Mouse (Mus musculus): Measurements from ENCODE around the gene Enah.
A peak's percentile ranks its signal among the peaks of the same experiment; 100 is the strongest.

The Enah gene

GRCm38 (mm10) chr1:181958392-181958791 lies 61.4 kb downstream of the Enah start:
- no peak for DNase-seq (ENCODE audit: low spot score)

DNA sequence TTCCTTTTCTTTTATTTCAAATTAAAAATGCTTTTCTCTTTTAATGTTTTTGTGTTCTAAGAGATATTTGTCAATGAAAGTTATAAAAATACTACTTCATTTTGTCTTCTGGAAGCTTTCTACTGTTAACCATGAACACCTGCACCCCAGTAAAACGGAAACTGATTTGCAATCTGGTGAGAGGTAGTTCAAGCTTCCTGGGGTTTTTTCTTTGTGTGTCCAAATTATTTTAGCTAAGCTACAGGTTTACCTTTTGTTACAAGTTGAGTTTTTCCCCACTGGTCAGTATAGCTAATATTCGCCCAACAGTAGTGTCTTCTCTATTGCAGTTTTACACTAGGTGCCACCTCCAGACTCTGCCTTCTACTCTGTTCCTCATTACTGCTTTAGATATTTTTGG lies 62.1 kb downstream of the Enah start:
- DNase-seq (ENCODE audit: low spot score): no peak

DNA sequence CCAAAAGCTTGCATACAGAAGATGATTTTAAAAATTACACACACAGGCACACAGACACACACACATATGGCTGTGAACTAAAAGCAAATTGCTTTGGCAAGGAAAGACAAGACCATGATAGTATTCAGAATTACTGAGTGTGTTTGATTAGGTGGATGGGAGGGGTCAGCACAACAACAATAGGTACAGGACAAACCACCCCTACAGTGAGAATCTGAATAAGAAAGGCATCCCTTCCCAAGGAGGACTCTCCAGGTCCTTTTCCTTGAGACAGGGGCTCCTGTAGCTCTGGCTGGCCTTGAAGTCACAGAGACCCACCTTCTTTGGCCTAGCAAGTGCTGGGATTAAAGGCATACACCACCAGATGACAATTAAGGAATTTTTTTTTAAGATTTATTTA lies 66.2 kb downstream of the Enah start:
- DNase-seq (ENCODE audit: low spot score): no peak

DNA sequence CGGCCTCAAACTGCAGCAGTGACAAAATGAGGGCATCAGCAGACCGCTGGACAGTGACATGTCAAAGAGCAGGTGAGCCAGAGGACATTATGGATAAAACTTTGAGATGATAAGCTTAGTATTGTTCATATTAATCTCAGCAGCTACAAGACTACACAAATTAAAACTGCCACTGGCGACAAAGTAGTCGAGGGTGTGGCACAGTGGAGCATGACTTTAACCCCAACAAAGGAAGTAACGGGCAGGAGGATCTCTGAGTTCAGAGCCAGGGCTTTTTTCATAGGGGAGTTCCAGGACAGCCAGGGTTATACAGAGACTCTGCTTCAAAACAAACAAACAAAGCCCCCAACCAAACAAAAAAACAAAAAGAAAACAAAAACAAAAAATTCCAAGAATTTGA lies 68.5 kb downstream of the Enah start:
- no peak for DNase-seq (ENCODE audit: low spot score)

- DNase-seq (ENCODE audit: low spot score): no peak
These were observed 69.1 kb downstream of the Enah start for GRCm38 (mm10) chr1:181950721-181951120.

GRCm38 (mm10) chr1:181948191-181948590 lies 71.6 kb downstream of the Enah start:
- no peak for DNase-seq (ENCODE audit: low spot score)

DNA sequence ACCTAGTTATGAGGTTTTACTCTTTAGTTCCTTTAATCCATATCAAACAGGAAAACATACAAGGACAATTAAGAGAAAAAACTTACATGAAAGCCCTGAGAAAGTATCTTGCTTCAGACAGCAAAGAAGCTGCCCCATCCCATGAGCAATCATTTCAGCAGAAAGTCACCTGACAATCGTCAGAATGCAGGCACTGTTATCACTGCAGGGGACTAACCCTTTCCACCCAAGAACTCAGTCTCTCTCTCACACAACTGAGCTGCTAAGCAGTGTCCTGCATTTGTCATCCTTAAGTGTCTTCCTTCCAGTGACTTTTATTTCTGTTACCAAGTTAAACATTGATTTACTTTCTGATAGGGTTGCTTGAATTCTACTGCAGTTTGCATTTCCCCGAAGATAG lies 82.7 kb downstream of the Enah start:
- no peak for DNase-seq (ENCODE audit: low spot score)

- no peak for DNase-seq (ENCODE audit: low spot score)
These were observed 91.4 kb downstream of the Enah start for GRCm38 (mm10) chr1:181928388-181928787.

- DNase-seq (ENCODE audit: low spot score): no peak
These were observed 96.4 kb downstream of the Enah start for GRCm38 (mm10) chr1:181923384-181923783.

- no peak for DNase-seq (ENCODE audit: low spot score)
These were observed 98.0 kb downstream of the Enah start for GRCm38 (mm10) chr1:181921580-181922494.

- no peak for DNase-seq (ENCODE audit: low spot score)
These were observed 107.9 kb downstream of the Enah start for GRCm38 (mm10) chr1:181911841-181912240.

- no peak for DNase-seq (ENCODE audit: low spot score)
These were observed 118.0 kb downstream of the Enah start for GRCm38 (mm10) chr1:181901706-181902373.

DNA sequence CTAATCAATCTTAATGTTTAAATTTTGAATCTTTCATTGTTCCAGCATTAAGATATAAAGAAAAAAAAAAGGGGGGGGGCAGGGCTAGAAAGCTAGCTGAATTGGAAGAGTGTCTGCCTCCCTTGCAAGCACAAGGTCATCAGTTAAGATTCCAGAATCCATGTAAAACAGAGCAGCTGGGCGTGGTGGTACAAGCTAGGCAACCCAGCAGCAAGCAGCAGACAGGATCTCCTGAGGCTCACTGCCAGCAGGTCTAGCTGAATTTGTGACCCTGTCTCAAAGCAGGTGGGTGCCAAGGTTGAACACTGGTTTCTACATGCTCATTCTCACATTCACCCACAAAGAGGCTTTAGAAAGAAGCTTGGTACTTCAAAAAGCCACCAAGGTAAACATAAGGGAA lies 118.9 kb downstream of the Enah start:
- DNase-seq (ENCODE audit: low spot score): no peak

GRCm38 (mm10) chr1:181898961-181899360 lies 120.8 kb downstream of the Enah start:
- no peak for DNase-seq (ENCODE audit: low spot score)

- DNase-seq (ENCODE audit: low spot score): no peak
These were observed 122.8 kb downstream of the Enah start for GRCm38 (mm10) chr1:181896991-181897390.

- no peak for DNase-seq (ENCODE audit: low spot score)
These were observed 126.1 kb downstream of the Enah start for GRCm38 (mm10) chr1:181893721-181894120.

DNA sequence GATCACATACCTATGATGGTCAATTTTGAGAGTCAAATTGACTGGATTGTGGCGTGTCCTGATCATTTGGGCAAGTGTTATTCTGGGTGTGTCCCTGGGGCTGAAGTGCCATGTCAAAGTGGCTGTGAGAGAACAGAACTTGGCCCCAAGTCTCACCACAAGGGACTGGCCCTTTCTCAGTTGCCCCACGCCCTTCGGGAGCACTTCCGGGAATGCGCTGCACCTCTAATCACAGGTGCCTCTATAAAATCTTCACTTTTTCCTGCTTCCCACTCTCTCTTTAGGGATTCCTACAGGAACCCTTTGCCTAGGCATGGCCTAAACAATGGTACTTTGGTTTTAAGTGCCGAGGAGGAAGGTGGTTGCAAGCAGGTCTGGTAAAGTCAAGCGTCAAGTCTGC lies 130.1 kb downstream of the Enah start:
- DNase-seq (ENCODE audit: low spot score): no peak

GRCm38 (mm10) chr1:181888801-181889200 lies 131.0 kb downstream of the Enah start:
- peak; percentile 97 for DNase-seq (ENCODE audit: low spot score)

GRCm38 (mm10) chr1:181881532-181881931 lies 138.3 kb downstream of the Enah start:
- DNase-seq (ENCODE audit: low spot score): peak; percentile 38

DNA sequence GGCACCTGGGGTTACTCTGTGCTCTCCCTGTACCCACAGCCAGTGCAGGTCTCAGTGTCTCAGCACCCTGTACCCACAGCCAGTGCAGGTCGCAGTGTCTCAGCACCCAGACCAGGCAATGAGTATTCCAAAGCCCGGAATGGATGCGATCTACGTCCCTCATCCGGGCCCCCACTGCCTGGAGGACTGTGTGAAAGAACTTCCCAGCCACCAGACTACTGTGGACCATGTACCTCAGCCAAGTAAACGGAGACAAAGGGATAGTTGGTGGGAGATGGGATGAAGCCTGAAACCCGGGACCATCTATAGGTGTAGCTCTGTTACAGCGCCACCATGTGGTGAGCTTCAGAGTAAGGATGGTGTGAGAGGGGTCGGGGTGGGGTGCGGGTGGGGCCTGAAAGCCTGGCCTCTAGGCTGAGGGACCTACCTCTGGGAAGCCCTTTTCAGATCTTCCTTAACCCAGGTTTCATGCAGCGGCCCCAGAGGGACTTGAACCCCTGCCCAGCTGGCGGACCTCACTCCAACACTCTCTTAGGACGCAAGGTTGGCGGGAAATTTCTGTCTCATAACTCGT lies 139.0 kb downstream of the Enah start:
- no peak for DNase-seq (ENCODE audit: low spot score)

- DNase-seq (ENCODE audit: low spot score): no peak
These were observed 141.4 kb downstream of the Enah start for GRCm38 (mm10) chr1:181878436-181878835.

DNA sequence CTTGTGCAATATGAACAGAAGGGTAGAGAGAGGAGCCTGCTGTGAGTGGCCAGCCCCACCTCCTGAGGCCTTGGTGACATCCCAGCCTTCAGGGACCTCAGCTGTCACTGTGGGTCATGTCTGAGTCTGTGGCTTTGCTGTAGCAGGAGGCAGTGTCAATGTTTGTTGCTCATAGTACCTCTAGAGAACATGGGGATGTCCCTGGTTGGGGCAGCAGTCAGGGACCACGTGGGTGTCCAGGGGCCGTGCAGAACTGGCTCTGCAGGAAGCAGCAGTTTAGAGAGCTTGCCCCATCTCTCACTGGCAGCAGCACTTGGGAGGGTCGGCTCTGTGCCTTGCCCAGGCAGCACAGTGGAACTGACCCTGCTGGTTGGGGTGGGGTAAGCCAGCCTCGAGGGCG lies 142.7 kb downstream of the Enah start:
- DNase-seq (ENCODE audit: low spot score): no peak

- no peak for DNase-seq (ENCODE audit: low spot score)
These were observed 143.1 kb downstream of the Enah start for GRCm38 (mm10) chr1:181876656-181877055.
